Mouse (Mus musculus): ENCODE measurements around the gene Mrps5.

Mrps5 gene

GRCm38 (mm10) chr2:127622065-127622464 lies 35.0 kb downstream of the Mrps5 start:
- no peak for DNase-seq

GRCm38 (mm10) chr2:127624786-127625185 lies 37.8 kb downstream of the Mrps5 start:
- DNase-seq, result no peak

GRCm38 (mm10) chr2:127625659-127626058 lies 38.6 kb downstream of the Mrps5 start:
- DNase-seq, result no peak

GRCm38 (mm10) chr2:127627354-127627753 lies 40.3 kb downstream of the Mrps5 start:
- DNase-seq, result no peak

GRCm38 (mm10) chr2:127627990-127628570 lies 41.1 kb downstream of the Mrps5 start:
- DNase-seq, result peak; percentile 36

- DNase-seq, result no peak
These were observed 45.6 kb downstream of the Mrps5 start for GRCm38 (mm10) chr2:127632601-127633000.

- no peak for DNase-seq
These were observed 48.6 kb downstream of the Mrps5 start for GRCm38 (mm10) chr2:127635581-127635980.

- no peak for DNase-seq
These were observed 52.0 kb downstream of the Mrps5 start for GRCm38 (mm10) chr2:127638973-127639372.

- no peak for DNase-seq
These were observed 57.0 kb downstream of the Mrps5 start for GRCm38 (mm10) chr2:127643728-127644704.

- no peak for DNase-seq
These were observed 59.9 kb downstream of the Mrps5 start for GRCm38 (mm10) chr2:127646875-127647274.

GRCm38 (mm10) chr2:127648145-127648544 lies 61.1 kb downstream of the Mrps5 start:
- no peak for DNase-seq

- DNase-seq, result no peak
These were observed 62.9 kb downstream of the Mrps5 start for GRCm38 (mm10) chr2:127649921-127650320.

GRCm38 (mm10) chr2:127651601-127652000 lies 64.6 kb downstream of the Mrps5 start:
- no peak for DNase-seq

GRCm38 (mm10) chr2:127652335-127652734 lies 65.3 kb downstream of the Mrps5 start:
- no peak for DNase-seq

GRCm38 (mm10) chr2:127652805-127653204 lies 65.8 kb downstream of the Mrps5 start:
- DNase-seq, result no peak

GRCm38 (mm10) chr2:127654786-127655185 lies 67.8 kb downstream of the Mrps5 start:
- no peak for DNase-seq

GRCm38 (mm10) chr2:127655419-127655818 lies 68.4 kb downstream of the Mrps5 start:
- DNase-seq, result no peak

- DNase-seq, result peak; percentile 20 to 35
These were observed 69.2 kb downstream of the Mrps5 start, which contains the start of gene Mal for GRCm38 (mm10) chr2:127656086-127656720. TSS of gene Mal (minus strand) at chr2:127656695.
